Mouse (Mus musculus) forebrain, embryonic 16.5 days (tissue): ENCODE measurements around the gene Hcn2. TPM values are rescaled to one million over a fixed set of nuclear protein-coding genes. Genes with fewer than 3 reads are reported as not detected.

Experiments used
- ATAC-seq: fragments of 200-750 bp; cut with Nextera tagmentation; 2 replicates; pipeline ENCODE4 v1.8.0; 2017; ENCODE audit warnings: mild to moderate bottlenecking, moderate library complexity
- H3K27ac ChIP-seq: fragments of 300-500 bp; sonication (generic); 2 replicates; pipeline ENCODE4 v1.5.1; 2014; ENCODE audit warnings: low read length, control low read depth
- H3K27me3 ChIP-seq: fragments of 300-500 bp; sonication (generic); replicated peaks from 2 replicates; pipeline ENCODE4 v1.6.1; 2014; ENCODE audit warnings: low read length; ENCODE audit not compliant: control insufficient read depth, insufficient read depth
- H3K36me3 ChIP-seq: fragments of 300-500 bp; sonication (generic); 2 replicates; pipeline ENCODE4 v1.6.1; 2014; ENCODE audit not compliant: control insufficient read depth, insufficient read depth
- H3K4me1 ChIP-seq: fragments of 300-500 bp; sonication (generic); replicated peaks from 2 replicates; pipeline ENCODE4 v1.6.1; 2014; ENCODE audit warnings: low read length; ENCODE audit not compliant: control insufficient read depth, insufficient read depth
- H3K4me2 ChIP-seq: fragments of 300-500 bp; sonication (generic); 2 replicates; pipeline ENCODE4 v1.6.1; 2014; ENCODE audit warnings: mild to moderate bottlenecking, low read length, control low read depth
- H3K4me3 ChIP-seq: fragments of 300-500 bp; sonication (generic); replicated peaks from 2 replicates; pipeline ENCODE4 v1.5.1; 2014; ENCODE audit warnings: mild to moderate bottlenecking, low read length, control low read depth
- H3K9ac ChIP-seq: fragments of 300-500 bp; sonication (generic); replicated peaks from 2 replicates; pipeline ENCODE4 v1.6.1; 2014; ENCODE audit warnings: low read depth, low read length, control low read depth
- H3K9me3 ChIP-seq: fragments of 300-500 bp; sonication (generic); 2 replicates; pipeline ENCODE4 v1.6.1; 2016; ENCODE audit warnings: low read length; ENCODE audit not compliant: control insufficient read depth
- WGBS: fragments of 180-500 bp; shearing (Covaris S2); extraction: QIAGEN DNeasy Blood & Tissue Kit; methylation state at CpG from one replicate; pipeline ENCODE4 v1.1.7; 2014; 5-methylcytosine and 5-hydroxymethylcytosine counted together
- polyA plus RNA-seq: library from polyadenylated mRNA; unstranded; fragments of >200 nt; fragmentation: Nextera tagmentation; extraction: Ambion mirVana; gene quantifications from 2 replicates; pipeline ENCODE4 v1.2.1, GENCODE M21; 2015

The Hcn2 gene
- polyA plus RNA-seq, 1 experiment from 2014 or later, result 0.52 TPM

DNA sequence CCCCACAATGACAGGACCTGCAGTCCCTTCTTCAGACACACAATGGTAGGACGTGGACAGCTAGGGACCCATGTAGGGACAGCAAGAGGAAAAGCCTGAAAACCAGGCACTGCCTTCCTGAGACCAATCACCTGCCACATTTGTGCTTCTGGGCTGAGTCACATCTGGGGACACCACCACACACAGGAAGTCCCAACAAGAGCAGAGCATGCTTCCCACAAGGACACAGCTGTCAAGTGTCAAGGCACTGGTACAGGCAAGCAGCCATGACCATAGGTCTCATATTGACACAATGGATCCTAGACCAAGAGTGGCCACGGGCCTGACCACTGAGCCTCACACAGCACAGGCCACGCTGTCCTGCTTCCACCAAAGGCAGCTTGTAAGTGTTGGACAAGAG is 46.4 kb downstream of the Hcn2 start:
- Histone ChIP-seq H3K4me1 (peaks cover 23% of the 10 kb centered on the region), H3K27ac (no peak overlapping the region), H3K9ac (no peak overlapping the region), H3K4me2 (no peak overlapping the region), H3K4me3 (no peak overlapping the region), H3K9me3 (no peaks in the 10 kb centered on the region), H3K36me3 (peaks cover 28% of the 10 kb centered on the region), H3K27me3 (no peaks in the 10 kb centered on the region)
- no peak for ATAC-seq
- WGBS, result 91% methylated on average over 3 of the region's 3 CpGs

DNA sequence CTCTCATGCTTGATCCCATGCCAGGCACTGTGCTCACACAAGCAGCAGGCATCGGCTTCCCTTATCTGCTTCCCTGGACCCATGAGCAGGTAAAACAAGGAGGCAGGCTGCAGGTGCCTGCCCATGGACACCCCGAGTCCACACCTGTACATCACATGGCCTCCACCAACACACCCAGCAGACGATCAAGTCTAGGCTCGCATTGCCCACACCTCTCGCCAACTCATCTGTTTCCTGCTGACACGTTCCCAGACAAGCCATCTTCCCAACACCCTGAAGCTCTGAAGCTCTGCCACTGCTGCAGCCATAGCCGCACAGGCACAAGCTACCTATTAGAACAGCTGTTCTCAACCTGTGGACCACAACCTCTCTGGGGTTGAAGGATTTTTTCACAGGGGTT is 47.8 kb downstream of the Hcn2 start:
- Histone ChIP-seq H3K4me1 (peaks cover 31% of the 10 kb centered on the region), H3K4me2 (no peak overlapping the region), H3K36me3 (peaks cover 17% of the 10 kb centered on the region), H3K27ac (no peak overlapping the region), H3K4me3 (no peak overlapping the region), H3K9me3 (no peaks in the 10 kb centered on the region), H3K9ac (no peak overlapping the region), H3K27me3 (no peaks in the 10 kb centered on the region)
- 89% methylated on average over 7 of the region's 7 CpGs for WGBS
- no peak for ATAC-seq

DNA sequence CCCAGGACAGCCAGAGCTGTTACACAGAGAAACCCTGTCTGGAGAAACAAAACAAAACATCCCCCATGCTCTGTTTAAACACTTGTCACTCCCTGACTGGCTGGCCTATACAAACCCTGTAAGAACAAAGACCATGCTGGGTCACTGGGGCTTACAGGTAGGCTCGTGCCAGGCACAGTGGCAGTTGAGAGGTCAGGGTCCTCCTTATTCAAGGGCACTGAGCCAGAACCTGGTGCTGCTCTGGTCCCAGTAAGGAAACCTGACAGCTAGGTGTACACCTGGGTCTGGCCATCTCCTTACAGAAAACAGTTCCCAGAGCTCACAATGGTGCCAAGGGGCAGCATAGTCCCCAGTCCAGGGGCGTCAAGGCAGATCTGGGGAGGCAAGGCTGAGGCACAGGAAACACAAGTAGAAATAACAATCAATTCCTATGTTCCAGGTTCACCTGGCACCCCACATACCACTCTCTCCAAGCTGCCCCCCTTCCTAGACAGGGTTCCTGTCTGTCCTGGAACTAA is 48.9 kb downstream of the Hcn2 start:
- WGBS, result 57% methylated on average over 2 of the region's 2 CpGs
- Histone ChIP-seq H3K9ac (peak overlapping the region; percentile 94), H3K27ac (no peak overlapping the region)

DNA sequence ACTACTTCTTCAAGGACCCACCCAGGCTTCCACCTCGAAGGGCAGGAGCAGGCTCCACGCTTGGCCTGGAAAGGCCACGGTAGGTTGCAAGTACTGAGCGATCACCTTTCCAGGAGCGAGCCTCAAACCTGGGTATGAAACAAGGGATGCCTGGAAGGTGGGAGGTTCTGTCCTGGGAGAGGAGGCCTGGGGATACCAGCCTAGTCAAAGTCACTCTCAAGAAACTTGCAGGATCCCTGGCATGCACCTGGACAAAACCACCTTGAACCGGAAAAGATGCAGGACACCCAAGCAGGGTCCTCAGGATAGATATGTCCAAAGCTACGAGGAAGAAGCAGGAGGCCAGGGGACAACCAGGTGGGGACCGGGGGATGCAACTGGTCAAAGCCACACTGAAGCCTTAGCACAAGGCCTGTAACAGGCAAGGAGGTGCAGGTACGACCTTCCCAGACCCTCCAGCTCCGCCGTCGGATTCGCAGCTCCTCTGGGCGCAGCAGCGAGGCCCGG is 49.6 kb downstream of the Hcn2 start:
- Histone ChIP-seq H3K4me3 (peak overlapping the region; percentile 94), H3K27ac (peak overlapping the region; percentile 95), H3K27me3 (no peaks in the 10 kb centered on the region), H3K36me3 (peaks cover 9% of the 10 kb centered on the region), H3K4me1 (peaks cover 31% of the 10 kb centered on the region), H3K9ac (peak overlapping the region; percentile 94), H3K4me2 (peak overlapping the region; percentile 71), H3K9me3 (no peaks in the 10 kb centered on the region)
- 6% methylated on average over 16 of the region's 16 CpGs for WGBS
- ATAC-seq, result no peak

More for the DNA sequence above, 48.9 kb downstream of the Hcn2 start:
- peak overlapping the region; percentile 71 for H3K4me2 ChIP-seq
- no peak for ATAC-seq
- peaks cover 31% of the 10 kb centered on the region for H3K4me1 ChIP-seq
- no peaks in the 10 kb centered on the region for H3K9me3 ChIP-seq
- no peaks in the 10 kb centered on the region for H3K27me3 ChIP-seq
- peaks cover 15% of the 10 kb centered on the region for H3K36me3 ChIP-seq
- H3K4me3 ChIP-seq, result peak overlapping the region; percentile 94

DNA sequence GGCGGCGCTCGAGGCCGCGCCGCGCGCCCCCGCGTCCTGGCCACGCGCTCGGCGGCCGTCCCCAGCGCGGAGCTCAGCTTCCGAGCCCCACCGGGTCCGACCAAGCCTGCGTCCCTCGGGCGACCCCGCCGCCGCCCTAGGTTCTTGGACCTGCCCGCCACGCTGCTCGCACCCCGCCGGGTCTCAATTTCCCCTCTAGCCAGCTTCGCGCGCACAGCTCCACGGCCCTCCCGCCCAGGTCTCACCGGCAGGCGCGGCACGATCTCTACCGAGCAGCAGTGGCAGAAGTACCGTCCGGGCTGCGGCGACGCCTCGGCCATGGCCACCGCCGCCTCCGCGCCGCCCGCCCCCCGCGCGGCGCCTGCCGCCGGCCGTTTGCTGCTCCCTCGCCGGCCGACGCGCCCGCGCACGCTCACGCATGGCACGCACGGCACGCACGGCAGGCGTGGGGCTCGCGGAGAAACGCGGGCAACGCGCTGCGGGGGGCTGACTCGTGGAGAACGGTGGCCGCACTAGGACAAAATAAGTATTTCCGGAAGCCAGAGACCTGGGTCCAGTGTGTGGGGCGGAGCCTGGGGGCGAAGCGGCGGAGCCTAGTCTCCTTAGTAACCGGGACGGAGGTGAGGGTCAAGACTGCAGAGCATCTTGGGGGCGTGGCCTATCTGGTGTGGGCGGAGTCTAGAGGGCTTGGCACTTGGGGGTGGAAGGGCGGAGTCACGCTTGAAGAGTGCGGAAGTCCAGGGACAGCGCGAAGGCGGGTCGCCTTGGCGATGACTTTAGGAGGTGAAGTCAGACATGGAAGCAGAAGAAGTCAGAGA is 50.3 kb downstream of the Hcn2 start, which contains the start of gene Rnf126:
TSS of gene Rnf126 (minus strand) at position 445 of the 818 bp plus-strand sequence.
- no peaks in the 10 kb centered on the region for H3K9me3 ChIP-seq
- peaks cover 3% of the 10 kb centered on the region; the same call in 1 of the 2 replicates for H3K36me3 ChIP-seq
- H3K27ac ChIP-seq, result peak within 1 kb of the TSS; percentile 95
- WGBS, result under 1% methylated on average over 100 of the region's 101 CpGs
- peak within 1 kb of the TSS; percentile 71 for H3K4me2 ChIP-seq
- ATAC-seq, result peak; percentile 82
- no peaks in the 10 kb centered on the region for H3K27me3 ChIP-seq
- H3K4me1 ChIP-seq, result peaks cover 31% of the 10 kb centered on the region
- H3K4me3 ChIP-seq, result peak within 1 kb of the TSS; percentile 94
- peak within 1 kb of the TSS; percentile 94 for H3K9ac ChIP-seq

DNA sequence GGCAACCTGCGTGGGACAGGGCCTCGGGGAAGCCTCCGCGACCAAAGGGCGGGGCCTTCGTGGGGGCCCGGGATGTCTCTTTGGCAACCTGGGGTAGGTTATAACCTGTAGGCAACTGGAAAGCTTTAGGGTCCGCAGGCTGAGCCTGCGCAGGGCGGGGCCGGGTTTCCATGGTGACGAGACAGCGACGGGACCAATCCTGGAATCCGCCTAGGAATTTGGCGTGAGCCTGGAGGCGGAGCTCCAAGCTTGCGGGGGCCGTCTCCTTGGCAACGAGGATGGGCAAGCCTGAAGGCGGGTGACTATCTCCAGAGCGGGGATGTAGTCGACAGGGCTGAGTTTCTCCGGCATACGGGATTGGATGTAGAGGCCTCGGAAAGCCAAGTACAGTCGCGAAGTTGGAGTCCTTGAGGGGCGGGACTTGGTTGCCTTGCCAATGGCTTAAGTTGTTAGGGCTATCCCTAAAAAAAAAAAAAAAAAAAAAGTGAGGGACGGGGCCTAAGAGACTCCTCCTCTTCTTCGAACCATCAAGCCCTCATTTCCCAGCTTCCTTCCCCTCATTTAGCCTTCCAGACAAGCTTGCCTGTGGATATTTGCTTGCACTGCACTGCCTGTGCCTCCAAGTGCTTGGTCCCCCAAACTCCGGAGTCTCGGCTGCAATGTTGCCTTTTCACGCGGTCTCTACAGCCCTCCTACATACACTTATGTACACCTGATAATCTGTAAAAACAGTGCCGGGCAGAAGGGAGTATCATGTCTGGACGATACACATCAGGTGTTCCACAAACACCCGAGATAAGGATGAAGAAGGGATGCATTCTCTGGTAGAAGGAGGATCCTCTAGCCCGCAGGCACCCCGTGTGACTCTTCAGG is 51.2 kb downstream of the Hcn2 start:
- H3K4me1 ChIP-seq, result peaks cover 31% of the 10 kb centered on the region
- ATAC-seq, result peak; percentile 85
- peak overlapping the region; percentile 95 for H3K27ac ChIP-seq
- no peaks in the 10 kb centered on the region for H3K36me3 ChIP-seq
- H3K4me2 ChIP-seq, result peak overlapping the region; percentile 71
- 11% methylated on average over 40 of the region's 40 CpGs for WGBS
- peak overlapping the region; percentile 94 for H3K4me3 ChIP-seq
- H3K9ac ChIP-seq, result peak overlapping the region; percentile 94; the same call in 1 of the 2 replicates
- no peaks in the 10 kb centered on the region for H3K9me3 ChIP-seq
- H3K27me3 ChIP-seq, result no peaks in the 10 kb centered on the region

DNA sequence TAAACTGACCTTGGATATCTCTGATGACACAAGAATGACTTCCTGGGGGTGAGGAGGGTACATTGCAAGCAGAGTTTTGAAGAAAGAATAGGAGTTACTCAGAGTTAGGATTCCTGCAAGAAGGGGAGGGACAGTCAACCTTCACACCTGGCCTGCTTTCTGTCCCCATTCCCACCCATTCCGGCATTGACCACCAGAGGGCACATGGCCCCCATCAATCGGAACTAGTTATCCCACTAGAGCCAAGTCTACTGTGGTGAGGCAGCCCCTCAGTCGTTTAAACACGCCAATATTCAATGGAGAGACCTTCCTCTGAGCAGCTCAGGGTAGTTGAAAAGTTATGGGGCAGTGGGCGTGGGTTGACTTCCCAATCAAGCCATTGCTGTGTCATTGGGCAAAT is 52.0 kb downstream of the Hcn2 start:
- H3K27me3 ChIP-seq, result no peaks in the 10 kb centered on the region
- no peak overlapping the region for H3K9ac ChIP-seq
- no peaks in the 10 kb centered on the region for H3K36me3 ChIP-seq
- no peak overlapping the region for H3K4me3 ChIP-seq
- no peaks in the 10 kb centered on the region for H3K9me3 ChIP-seq
- 0% methylated on average over 5 of the region's 5 CpGs for WGBS
- H3K4me2 ChIP-seq, result no peak overlapping the region; the same call in 1 of the 2 replicates
- ATAC-seq, result no peak
- H3K4me1 ChIP-seq, result peaks cover 31% of the 10 kb centered on the region
- no peak overlapping the region for H3K27ac ChIP-seq

DNA sequence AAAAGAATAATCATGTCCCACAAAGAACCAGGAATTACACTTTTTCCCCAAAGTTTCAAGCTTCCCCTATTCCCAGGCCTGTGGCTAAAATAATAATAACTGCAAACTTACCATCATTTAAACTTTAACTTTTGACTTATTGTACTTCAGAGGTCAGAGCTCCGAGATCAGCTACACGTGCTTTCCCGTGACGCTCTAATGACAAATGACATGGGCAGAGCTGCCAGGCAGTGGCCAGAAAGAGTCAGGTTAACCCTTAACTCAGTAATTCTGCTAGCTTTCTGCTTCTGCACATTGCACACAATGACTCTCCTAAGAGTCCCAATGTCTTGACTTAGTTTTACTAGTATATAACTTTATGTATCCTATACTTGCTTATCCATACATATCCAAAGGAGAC is 52.9 kb downstream of the Hcn2 start:
- 71% methylated on average over 4 of the region's 4 CpGs for WGBS
- no peaks in the 10 kb centered on the region for H3K9me3 ChIP-seq
- H3K4me2 ChIP-seq, result no peak overlapping the region
- H3K9ac ChIP-seq, result no peak overlapping the region
- no peak for ATAC-seq
- no peaks in the 10 kb centered on the region for H3K36me3 ChIP-seq
- peaks cover 31% of the 10 kb centered on the region for H3K4me1 ChIP-seq
- H3K27me3 ChIP-seq, result no peaks in the 10 kb centered on the region
- H3K27ac ChIP-seq, result no peak overlapping the region
- H3K4me3 ChIP-seq, result no peak overlapping the region

DNA sequence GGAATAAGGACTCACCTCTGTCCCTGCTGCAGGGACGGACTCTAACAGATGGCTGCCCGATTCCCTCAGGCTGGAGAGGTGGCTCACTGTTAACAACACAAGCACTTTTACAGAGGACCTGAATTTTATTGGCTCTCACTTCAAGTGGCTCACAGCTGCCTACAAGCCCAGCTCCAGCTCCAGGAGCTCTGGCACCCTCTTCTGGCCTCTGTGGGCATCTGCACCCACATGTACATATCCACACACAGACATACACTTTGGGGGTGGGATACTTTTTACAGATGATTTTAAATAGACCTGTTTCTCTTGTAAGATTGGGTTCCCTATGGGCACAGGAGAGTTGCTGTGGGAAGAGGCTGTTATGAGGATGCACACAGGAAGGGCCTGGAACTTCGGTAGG is 55.9 kb downstream of the Hcn2 start:
- Histone ChIP-seq H3K4me1 (peaks cover 16% of the 10 kb centered on the region), H3K9ac (no peak overlapping the region), H3K4me3 (no peak overlapping the region), H3K27me3 (peaks cover 5% of the 10 kb centered on the region; the same call in 1 of the 2 replicates), H3K36me3 (no peaks in the 10 kb centered on the region), H3K4me2 (no peak overlapping the region), H3K9me3 (peaks cover 4% of the 10 kb centered on the region; the same call in 1 of the 2 replicates), H3K27ac (no peak overlapping the region)
- ATAC-seq, result no peak
- WGBS, result 92% methylated on average over 3 of the region's 3 CpGs
